Mouse (Mus musculus) large intestine, adult 2 months (tissue): ENCODE measurements at regions not wholly inside any gene's neighbourhood (a gene's known extent, or its start where the extent isn't known, plus 50 kb on each side); places are given as distances from the start of the nearest gene placed in this dataset.
"Not testable (repeated sequence)": the region's sequence is repeated elsewhere in the genome, so short reads cannot be mapped to it uniquely, and the experiment has no call there.

Experiments used
- DNase-seq: peaks from one replicate; pipeline ENCODE4 v3.0.0-alpha.2; 2012; ENCODE audit warnings: low read depth, low spot score
- WGBS: fragments of 180-500 bp; shearing (Covaris S2); methylation state at CpG from one replicate; pipeline ENCODE4 v1.1.7; 2018; 5-methylcytosine and 5-hydroxymethylcytosine counted together

DNA sequence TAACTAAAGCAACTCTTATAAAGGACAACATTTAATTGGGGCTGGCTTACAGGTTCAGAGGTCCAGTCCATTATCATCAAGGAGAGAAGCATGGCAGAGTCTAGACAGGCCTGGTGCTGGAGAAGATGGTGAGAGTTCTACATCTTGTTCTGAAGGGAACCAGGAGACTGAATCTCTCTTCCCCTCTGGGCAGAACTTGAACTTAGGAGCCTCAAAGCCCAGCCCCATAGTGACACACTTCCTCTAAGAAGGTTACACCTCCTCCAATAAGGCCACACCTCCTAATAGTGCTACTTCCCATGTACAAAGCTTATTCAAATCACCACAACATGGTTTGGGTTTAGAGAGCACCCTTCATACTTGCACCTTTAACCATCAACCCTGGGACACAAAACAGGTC, 136.5 kb upstream of the Nabp1 start:
- no peak for DNase-seq

GRCm38 (mm10) chr1:51609295-51609694, 131.1 kb upstream of the Nabp1 start:
- no peak for DNase-seq

DNA sequence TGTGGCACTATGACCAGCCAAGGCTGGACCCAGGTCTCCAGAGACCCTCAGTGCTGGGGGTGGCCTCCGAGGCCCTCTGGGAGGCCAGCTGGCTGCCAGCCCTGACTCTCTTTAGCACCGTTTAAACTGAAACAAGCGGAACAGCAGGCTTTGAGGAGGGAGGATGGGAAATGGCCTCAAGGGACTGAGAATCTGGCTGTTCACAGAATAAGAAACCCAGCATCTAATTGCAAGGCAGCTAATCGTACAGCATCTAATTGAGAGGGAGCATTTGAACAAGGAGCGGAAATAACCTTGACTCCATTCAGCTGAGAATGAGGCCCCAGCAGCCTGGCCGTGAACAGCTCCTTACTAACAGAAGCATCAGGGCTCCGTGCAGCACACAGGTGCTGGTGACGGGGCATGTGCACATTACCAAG, 129.2 kb upstream of the Nabp1 start:
- DNase-seq: no peak
- 46% methylated on average over 8 of the region's 8 CpGs for WGBS

More at GRCm38 (mm10) chr1:51609295-51609694, 131.1 kb upstream of the Nabp1 start:
- WGBS: 71% methylated on average over 5 of the region's 5 CpGs

DNA sequence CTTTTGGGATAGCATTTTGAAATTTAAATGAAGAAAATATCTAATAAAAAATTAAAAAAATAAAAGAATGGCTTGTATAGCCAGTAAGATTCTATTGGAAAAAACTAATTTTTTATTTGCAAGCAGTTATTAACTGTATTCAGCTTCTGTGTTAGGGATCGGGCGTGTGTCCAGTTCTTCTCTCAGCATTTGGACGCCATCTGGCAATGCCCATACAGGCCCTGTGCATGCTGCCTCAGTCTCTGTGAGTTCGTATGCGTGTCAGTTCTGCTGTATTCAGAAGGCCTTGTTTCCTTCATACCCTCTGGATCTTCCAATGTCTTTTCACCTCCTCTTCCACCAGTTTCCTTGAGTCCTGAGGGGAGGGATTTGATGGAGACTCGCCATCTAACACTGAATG, 123.8 kb upstream of the Nabp1 start:
- 90% methylated on average over 6 of the region's 6 CpGs for WGBS
- DNase-seq: no peak

DNA sequence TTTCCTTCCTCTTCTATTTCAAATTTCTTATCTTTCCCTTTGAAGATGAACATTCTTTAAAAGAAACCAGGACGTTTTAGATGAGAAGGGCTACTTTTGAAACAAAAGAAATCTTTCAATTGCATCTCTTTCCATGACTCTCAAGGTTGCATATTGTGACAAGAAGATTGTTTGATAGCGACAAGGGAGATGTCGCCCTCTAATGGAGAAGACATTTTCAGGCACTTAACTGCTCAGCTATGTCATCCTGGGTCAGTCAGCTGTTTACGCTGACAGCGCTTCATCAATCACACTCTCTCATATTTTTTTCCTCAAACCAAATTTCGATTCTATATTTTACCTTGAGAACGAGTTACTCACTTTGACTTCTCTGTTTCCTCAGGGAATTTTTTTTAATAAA, 122.2 kb upstream of the Nabp1 start:
- 22% methylated on average over 7 of the region's 7 CpGs for WGBS
- no peak for DNase-seq

DNA sequence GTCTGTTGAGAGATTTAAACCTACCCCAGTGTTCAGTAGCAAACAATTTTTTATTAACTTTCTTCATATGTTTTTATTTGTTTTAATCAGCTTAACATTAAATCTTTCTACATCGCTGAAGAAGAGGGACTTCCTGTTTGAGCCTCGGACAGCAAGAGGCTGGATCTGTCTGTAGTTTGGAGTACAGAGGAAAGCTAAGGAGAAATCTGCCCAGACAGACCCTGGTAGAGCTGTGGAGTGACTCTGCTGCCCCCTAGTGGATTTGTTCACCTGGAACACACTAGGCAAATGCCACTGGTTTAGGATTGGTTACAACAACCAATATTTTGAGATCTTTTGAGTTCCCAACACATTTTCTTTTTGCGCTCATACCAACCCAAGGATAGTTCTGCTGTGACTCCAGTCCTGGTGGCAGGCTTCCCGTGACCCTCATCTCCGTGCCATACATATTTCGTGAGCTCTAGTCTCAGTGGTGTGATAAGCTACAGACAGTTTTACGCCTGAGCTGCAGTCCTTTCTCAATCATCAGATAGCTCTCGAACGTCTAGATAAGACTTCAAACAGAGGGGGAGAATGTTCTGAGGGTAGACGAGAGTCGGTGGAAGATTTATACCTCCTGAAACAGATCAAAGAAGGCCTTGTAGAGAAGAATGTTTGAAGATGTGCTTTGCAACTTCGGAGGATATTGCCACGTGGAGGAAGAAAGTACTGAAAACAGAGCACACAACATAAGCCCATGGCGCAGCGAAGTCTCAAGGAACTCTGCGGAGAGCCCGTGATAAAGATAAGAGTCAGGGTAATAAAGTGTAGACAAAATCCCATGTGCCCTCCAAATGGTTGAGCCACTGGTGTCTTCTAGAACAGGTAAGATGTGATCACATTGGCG, 119.0 kb upstream of the Nabp1 start:
- peak; percentile 43 for DNase-seq

GRCm38 (mm10) chr1:51594666-51595065, 116.4 kb upstream of the Nabp1 start:
- DNase-seq: no peak
- WGBS: 87% methylated on average over 4 of the region's 4 CpGs

More for the DNA sequence above, 119.0 kb upstream of the Nabp1 start:
- 12% methylated on average over 18 of the region's 18 CpGs for WGBS

DNA sequence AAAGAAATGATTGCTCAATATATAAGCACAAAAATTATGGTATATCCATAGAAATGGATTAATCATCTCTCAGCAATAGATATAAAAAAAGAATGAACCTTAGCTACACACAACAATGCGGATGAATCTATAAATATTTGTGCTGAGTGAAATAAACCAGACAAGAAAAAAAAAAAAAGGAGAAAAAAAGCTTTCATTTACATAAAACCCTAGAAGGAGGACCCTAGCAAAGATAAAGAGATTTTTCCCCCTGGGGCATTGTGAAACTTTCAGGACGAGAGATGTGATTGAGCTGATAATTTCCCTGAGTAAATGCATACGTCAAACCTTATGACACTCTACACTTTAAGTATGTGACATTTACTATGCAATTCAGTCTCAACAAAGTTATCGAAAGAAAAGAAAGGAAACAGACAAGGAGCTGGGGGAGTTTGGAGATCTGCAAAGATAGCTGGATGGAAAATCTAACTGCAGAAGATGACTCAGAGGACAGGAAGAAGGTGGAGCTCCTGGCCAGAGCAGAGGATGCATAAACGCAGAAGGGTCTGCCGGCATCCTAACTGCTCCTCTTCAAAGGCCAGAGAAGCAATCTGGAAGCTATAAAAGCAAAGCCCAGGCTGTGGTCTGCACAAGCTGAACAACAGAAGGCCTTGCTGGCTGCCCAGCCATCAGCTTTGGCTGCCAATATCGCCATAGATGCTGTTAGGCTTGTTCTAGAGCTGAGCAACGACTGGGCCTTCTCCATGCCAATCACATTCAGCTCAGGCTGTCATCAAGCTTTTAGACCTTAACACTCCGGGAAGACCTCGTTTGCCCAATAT, 115.6 kb upstream of the Nabp1 start:
- no peak for DNase-seq
- 39% methylated on average over 10 of the region's 10 CpGs for WGBS

DNA sequence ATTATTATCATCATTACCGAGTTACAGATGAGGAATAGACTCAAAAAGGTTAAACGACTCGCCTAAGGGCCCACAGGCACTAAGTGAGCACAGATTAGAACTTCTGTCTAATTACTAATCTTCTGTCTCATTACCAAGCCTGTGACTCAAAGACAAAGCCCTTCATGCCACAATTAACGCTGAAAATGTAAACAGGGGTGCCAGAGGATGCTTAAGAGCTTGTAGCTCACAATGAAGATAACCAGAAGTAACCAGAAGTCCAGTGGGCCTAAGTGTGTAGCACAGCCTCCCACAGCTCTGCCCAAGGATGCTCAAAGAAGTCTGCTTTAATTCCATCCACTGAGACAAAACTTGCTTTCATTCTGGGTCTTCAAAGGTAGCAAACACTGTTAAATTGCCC, 113.7 kb upstream of the Nabp1 start:
- 48% methylated on average over 4 of the region's 4 CpGs for WGBS
- DNase-seq: no peak

DNA sequence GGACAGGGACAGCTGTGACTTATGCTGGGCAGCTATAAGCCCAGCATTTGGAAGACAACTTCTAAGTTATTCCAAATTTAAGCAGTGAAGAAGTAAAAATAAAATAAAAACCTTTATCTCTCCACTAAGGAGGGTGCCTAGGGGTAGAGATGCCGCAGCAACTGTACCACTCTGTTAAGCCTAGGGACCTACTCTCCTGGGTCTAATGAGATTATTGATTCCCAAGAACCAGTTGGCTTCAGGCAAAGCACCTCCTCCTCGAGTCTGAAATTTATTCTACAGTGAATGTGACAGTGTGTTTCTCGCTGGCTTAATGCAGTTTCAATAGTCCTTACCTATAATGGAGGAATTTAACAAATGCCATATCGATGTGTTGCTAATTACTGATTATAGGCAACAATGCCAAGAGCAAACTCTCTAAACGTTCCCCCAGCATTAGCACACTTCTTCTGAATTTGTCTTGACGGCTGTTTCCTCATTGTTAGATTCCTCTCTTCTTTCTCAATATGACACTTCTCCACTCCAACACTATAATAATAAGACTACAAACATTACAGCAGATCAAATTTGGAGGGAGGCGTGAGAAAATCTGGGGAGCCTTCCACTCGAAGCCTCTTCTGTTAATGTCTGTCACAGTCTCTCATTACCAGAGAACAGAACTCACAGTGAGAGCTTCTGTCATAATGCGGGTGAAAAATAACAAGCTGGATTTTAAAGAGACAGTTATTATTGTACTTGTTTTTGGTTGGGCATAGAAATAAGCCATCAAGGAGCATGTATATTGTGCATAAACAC, 112.6 kb upstream of the Nabp1 start:
- no peak for DNase-seq
- 80% methylated on average over 9 of the region's 9 CpGs for WGBS

DNA sequence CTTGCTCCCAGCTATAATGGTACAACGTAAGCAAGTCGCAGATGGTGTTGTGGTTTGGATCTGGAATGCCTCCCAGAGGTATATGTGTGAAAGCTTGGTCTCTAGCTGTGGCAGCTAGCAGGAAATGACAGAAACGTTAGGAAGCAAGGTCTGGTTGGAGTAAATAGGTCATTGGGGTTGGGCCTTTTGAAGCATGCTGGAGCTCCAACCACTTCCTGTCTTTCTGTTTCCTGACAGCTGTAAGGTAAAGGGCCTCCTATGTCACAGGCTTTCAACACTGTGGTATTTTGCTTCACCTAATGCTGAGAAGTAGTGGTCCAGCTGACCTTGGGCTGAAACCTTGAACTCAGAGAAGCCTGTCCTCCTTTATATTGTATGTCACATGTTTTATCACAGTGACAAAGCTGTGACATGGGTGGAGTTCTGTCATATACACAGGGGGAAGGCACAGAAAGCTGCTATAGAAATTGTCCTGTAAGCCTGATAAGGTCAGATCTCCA, 106.8 kb upstream of the Nabp1 start:
- 36% methylated on average over 3 of the region's 3 CpGs for WGBS
- DNase-seq: no peak

- WGBS: 81% methylated on average over 4 of the region's 4 CpGs
- no peak for DNase-seq
These were observed 105.6 kb upstream of the Nabp1 start for GRCm38 (mm10) chr1:51583871-51584270.

DNA sequence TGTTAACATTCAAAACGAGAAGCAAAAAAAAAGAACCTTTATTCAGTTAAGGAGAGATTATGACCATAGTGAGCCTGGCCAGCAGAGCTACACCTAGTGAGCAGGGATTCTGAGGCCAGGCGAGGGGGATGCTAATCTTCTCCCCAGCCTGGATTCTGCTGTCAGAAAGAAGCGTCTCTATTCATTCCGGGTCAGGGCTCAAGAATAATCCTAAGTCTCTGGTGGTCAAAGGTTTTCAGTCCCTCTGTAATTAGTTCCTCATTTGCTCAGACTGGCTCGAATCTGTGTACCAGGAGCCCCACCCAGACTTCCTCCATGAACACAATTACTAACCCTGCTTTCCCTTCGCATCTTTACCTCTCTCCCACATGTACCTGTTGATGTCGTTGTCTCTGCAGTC, 101.8 kb upstream of the Nabp1 start:
- DNase-seq: no peak
- 25% methylated on average over 7 of the region's 7 CpGs for WGBS

- no peak for DNase-seq
- 84% methylated on average over 2 of the region's 2 CpGs for WGBS
These were observed 99.5 kb upstream of the Nabp1 start for GRCm38 (mm10) chr1:51577701-51578100.

- no peak for DNase-seq
- WGBS: 77% methylated on average over 8 of the region's 8 CpGs
These were observed 94.3 kb upstream of the Nabp1 start for GRCm38 (mm10) chr1:51572314-51573078.

DNA sequence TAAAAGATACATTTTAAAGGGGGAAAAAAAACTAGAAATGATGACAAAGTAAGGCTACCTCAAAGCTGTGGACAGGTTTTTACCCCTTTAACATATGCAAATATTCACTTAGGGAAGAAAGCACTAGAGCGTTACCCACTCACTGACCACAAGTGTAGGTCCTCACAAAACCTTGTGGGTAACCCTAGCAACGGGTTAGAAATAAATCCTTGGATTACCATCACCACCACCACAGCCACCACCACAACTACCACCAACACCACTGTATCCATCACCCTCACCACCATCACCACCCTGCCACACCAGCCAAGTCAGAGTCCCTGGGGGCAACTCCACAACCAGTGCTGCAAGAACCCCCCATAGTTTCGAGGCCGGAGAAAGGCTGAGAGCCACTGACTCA, 91.4 kb upstream of the Nabp1 start:
- no peak for DNase-seq
- 89% methylated on average over 4 of the region's 4 CpGs for WGBS

DNA sequence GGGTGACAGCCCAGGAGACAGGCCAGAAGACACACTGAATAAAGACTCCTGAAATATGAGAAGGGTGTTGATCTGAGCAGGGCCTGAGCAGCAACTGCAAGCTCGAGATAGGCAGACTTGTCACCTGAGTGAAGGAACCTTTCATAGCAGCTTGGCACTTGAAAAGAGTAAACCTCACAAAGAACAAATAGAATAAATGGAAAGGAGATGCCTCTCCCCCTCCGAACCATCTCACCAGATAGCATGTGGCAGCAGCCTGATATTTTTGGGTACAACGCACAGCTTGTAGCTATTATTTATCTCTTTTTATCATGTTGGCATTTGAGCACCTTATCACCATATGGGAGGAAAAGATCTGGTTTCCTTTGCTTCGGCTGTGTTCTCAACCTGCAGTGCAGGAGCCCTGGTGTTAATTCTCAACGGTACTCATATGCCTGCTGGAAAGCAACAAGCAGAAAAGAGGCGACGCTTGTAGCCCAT, 88.0 kb upstream of the Nabp1 start:
- WGBS: 65% methylated on average over 7 of the region's 7 CpGs
- no peak for DNase-seq

DNA sequence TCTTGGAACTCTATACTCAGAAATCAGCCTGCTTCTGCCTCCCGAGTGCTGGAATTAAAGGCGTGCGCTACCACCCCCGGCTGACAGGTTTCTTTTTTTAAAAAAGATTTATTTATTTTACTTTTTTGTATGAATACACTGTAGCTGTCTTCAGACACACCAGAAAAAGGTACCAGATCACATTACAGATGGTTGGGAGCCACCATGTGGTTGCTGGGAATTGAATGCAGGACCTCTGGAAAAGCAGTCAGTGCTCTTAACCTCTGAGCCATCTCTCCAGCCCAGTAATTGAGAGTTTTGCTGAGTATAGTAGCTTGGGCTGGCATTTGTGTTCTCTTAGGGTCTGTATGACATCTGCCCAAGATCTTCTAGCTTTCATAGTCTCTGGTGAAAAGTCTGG, 78.4 kb upstream of the Nabp1 start:
- 94% methylated on average over 4 of the region's 4 CpGs for WGBS
- DNase-seq: not testable (repeated sequence)

GRCm38 (mm10) chr1:51553738-51554137, 75.5 kb upstream of the Nabp1 start:
- DNase-seq: no peak
- 52% methylated on average over 6 of the region's 6 CpGs for WGBS
